Mouse (Mus musculus) liver, postnatal 0 days (tissue): ENCODE measurements around the gene Rbm41. TPM values are rescaled to one million over a fixed set of nuclear protein-coding genes. Genes with fewer than 3 reads are reported as not detected.

ENCODE experiments used
- ATAC-seq: fragments of 200-750 bp; cut with Nextera tagmentation; 2 replicates; pipeline ENCODE4 v1.8.0; 2017; ENCODE audit warnings: mild to moderate bottlenecking, moderate library complexity
- DNase-seq: peaks from one replicate; pipeline ENCODE4 v3.0.0-alpha.2; 2016
- H3K27ac ChIP-seq: fragments of 300-500 bp; sonication (generic); 2 replicates; pipeline ENCODE4 v1.5.1; 2014; ENCODE audit warnings: antibody characterized with exemption, moderate library complexity, mild to moderate bottlenecking, low read depth
- H3K27me3 ChIP-seq: fragments of 300-500 bp; sonication (generic); 2 replicates; pipeline ENCODE4 v1.6.1; 2014; ENCODE audit warnings: low read length, control low read depth, mixed read lengths; ENCODE audit not compliant: insufficient read depth
- H3K36me3 ChIP-seq: fragments of 300-500 bp; sonication (generic); replicated peaks from 2 replicates; pipeline ENCODE4 v1.6.1; 2014; ENCODE audit warnings: mild to moderate bottlenecking, control low read depth, low read length, moderate library complexity, mixed read lengths; ENCODE audit not compliant: insufficient read depth
- H3K4me1 ChIP-seq: fragments of 300-500 bp; sonication (generic); 2 replicates; pipeline ENCODE4 v1.6.1; 2014; ENCODE audit warnings: antibody characterized with exemption, mild to moderate bottlenecking, control low read depth; ENCODE audit not compliant: insufficient read depth
- H3K4me2 ChIP-seq: fragments of 300-500 bp; sonication (generic); 2 replicates; pipeline ENCODE4 v1.6.1; 2014; ENCODE audit warnings: low read depth, mild to moderate bottlenecking, low read length, moderate library complexity, mixed read lengths
- H3K4me3 ChIP-seq: fragments of 300-500 bp; sonication (generic); 2 replicates; pipeline ENCODE4 v1.5.1; 2014; ENCODE audit warnings: low read depth, low read length
- H3K9ac ChIP-seq: fragments of 300-500 bp; sonication (generic); replicated peaks from 2 replicates; pipeline ENCODE4 v1.6.1; 2014; ENCODE audit warnings: mild to moderate bottlenecking, moderate library complexity
- H3K9me3 ChIP-seq: fragments of 300-500 bp; sonication (generic); 2 replicates; pipeline ENCODE4 v1.6.1; 2016; ENCODE audit warnings: mild to moderate bottlenecking, control low read depth, low read length, mixed read lengths
- CTCF ChIP-seq: sonication (generic); IDR thresholded peaks from 2 replicates; pipeline ENCODE4 v1.5.1; 2016; ENCODE audit warnings: antibody characterized with exemption, low read depth
- EP300 ChIP-seq: IDR thresholded peaks from 2 replicates; pipeline ENCODE4 v1.6.1; 2016; ENCODE audit warnings: antibody characterized with exemption, low read depth, mild to moderate bottlenecking
- WGBS: fragments of 180-500 bp; shearing (Covaris S2); extraction: QIAGEN DNeasy Blood & Tissue Kit; methylation state at CpG from one replicate; pipeline ENCODE4 v1.1.7; 2014; ENCODE audit not compliant: insufficient replicate concordance; 5-methylcytosine and 5-hydroxymethylcytosine counted together
- polyA plus RNA-seq: library from polyadenylated mRNA; unstranded; fragments of >200 nt; fragmentation: Nextera tagmentation; extraction: Ambion mirVana; gene quantifications from 2 replicates; pipeline ENCODE4 v1.2.1, GENCODE M21; 2015

The Rbm41 gene
- 0.67 and 0.90 TPM in 2 replicates for polyA plus RNA-seq

- Histone ChIP-seq H3K36me3 (peaks cover 9% of the 10 kb centered on the region; the same call in 1 of the 2 replicates), H3K27me3 (no peaks in the 10 kb centered on the region), H3K4me2 (peak within 1 kb of the TSS; percentile 64), H3K9me3 (no peaks in the 10 kb centered on the region), H3K9ac (peak within 1 kb of the TSS; percentile 71), H3K4me1 (no peaks in the 10 kb centered on the region), H3K4me3 (peak within 1 kb of the TSS; percentile 60), H3K27ac (0 out of 2 replicates have a peak within 1 kb of the TSS, but pooled peaks have one; percentile 25)
- 18% methylated on average over 25 of the region's 25 CpGs for WGBS
- DNase-seq (peak; percentile 27), ATAC-seq (peak; percentile 80)
- TF ChIP-seq EP300 = 0 out of 2 replicates have a peak, but pooled peaks have one; percentile 22
- TF ChIP-seq CTCF = no peak
Observed at GRCm38 (mm10) chrX:139997740-139998690, at the start of gene Rbm41. Gene Rbm41 (minus strand): TSS chrX:139998595.

GRCm38 (mm10) chrX:139998691-139999065, 283 bp upstream of the Rbm41 start:
- Histone ChIP-seq H3K4me2 (peak overlapping the region; percentile 64), H3K4me3 (peak overlapping the region; percentile 60), H3K9ac (no peak overlapping the region), H3K36me3 (0 out of 2 replicates have a peak, but pooled peaks cover 6% of the 10 kb centered on the region), H3K27me3 (no peaks in the 10 kb centered on the region), H3K27ac (no peak overlapping the region), H3K9me3 (no peaks in the 10 kb centered on the region), H3K4me1 (no peaks in the 10 kb centered on the region)
- ATAC-seq (no peak), DNase-seq (no peak)
- 63% methylated on average over 4 of the region's 4 CpGs for WGBS
- TF ChIP-seq EP300 = no peak

GRCm38 (mm10) chrX:139982115-139982514, 16.3 kb downstream of the Rbm41 start:
- Histone ChIP-seq H3K4me3 (no peak overlapping the region), H3K4me1 (no peaks in the 10 kb centered on the region), H3K9me3 (no peaks in the 10 kb centered on the region), H3K4me2 (no peak overlapping the region), H3K27ac (no peak overlapping the region), H3K9ac (no peak overlapping the region), H3K36me3 (no peaks in the 10 kb centered on the region), H3K27me3 (no peaks in the 10 kb centered on the region)
- ATAC-seq (peak; percentile 49), DNase-seq (no peak)
- TF ChIP-seq EP300 = no peak
- TF ChIP-seq CTCF = no peak
- WGBS = 56% methylated on average over 5 of the region's 5 CpGs

- Histone ChIP-seq H3K36me3 (no peaks in the 10 kb centered on the region), H3K27ac (no peak overlapping the region), H3K9me3 (no peaks in the 10 kb centered on the region), H3K4me2 (no peak overlapping the region), H3K27me3 (no peaks in the 10 kb centered on the region), H3K9ac (no peak overlapping the region), H3K4me1 (no peaks in the 10 kb centered on the region), H3K4me3 (no peak overlapping the region)
- ATAC-seq (no peak), DNase-seq (no peak)
- WGBS = 67% methylated on average over 1 of the region's 1 CpGs
- TF ChIP-seq CTCF (no peak), EP300 (no peak)
Observed at GRCm38 (mm10) chrX:139933507-139933906, 64.9 kb downstream of the Rbm41 start.

- Histone ChIP-seq H3K27ac (no peak overlapping the region), H3K4me3 (no peak overlapping the region), H3K4me2 (no peak overlapping the region), H3K9me3 (no peaks in the 10 kb centered on the region), H3K27me3 (no peaks in the 10 kb centered on the region), H3K4me1 (no peaks in the 10 kb centered on the region), H3K9ac (no peak overlapping the region), H3K36me3 (no peaks in the 10 kb centered on the region)
- 70% methylated on average over 3 of the region's 3 CpGs for WGBS
- DNase-seq = no peak
- no peak for TF ChIP-seq EP300
- TF ChIP-seq CTCF = peak; percentile 38
- no peak for ATAC-seq
Observed at GRCm38 (mm10) chrX:139932472-139932871, 65.9 kb downstream of the Rbm41 start.

GRCm38 (mm10) chrX:139920572-139920971, 77.8 kb downstream of the Rbm41 start:
- no peak overlapping the region for H3K27ac ChIP-seq
- no peaks in the 10 kb centered on the region for H3K36me3 ChIP-seq
- WGBS = 83% methylated on average over 4 of the region's 4 CpGs
- TF ChIP-seq CTCF = no peak
- TF ChIP-seq EP300 = no peak
- no peak overlapping the region for H3K4me2 ChIP-seq
- no peak overlapping the region for H3K9ac ChIP-seq
- H3K9me3 ChIP-seq = no peaks in the 10 kb centered on the region
- H3K27me3 ChIP-seq = no peaks in the 10 kb centered on the region
- H3K4me3 ChIP-seq = no peak overlapping the region
- DNase-seq (no peak), ATAC-seq (no peak)
- no peaks in the 10 kb centered on the region for H3K4me1 ChIP-seq
